Mouse (Mus musculus) spleen, adult 2 months (tissue): Measurements from ENCODE around the gene Popdc3. TPM values are rescaled to one million over a fixed set of nuclear protein-coding genes. Genes with fewer than 3 reads are reported as not detected.

Source experiments
- DNase-seq, 2 experiments: peaks; one replicate each; pipeline versions ENCODE4 v3.0.0 to v3.0.0-alpha.2; 2012 to 2021; ENCODE audit warnings: low spot score in 2 of 2, low read depth in 1 of 2
- H3K27ac ChIP-seq: fragments of 200-500 bp; 2 replicates; pipeline ENCODE4 v1.5.1; 2012; ENCODE audit warnings: low read length, inconsistent platforms; ENCODE audit not compliant: insufficient read depth
- H3K27me3 ChIP-seq: fragments of 200-500 bp; 2 replicates; pipeline ENCODE4 v1.6.1; 2012; ENCODE audit warnings: mild to moderate bottlenecking, moderate library complexity, low read length, inconsistent platforms; ENCODE audit not compliant: control insufficient read depth, insufficient read depth
- H3K36me3 ChIP-seq: fragments of 200-500 bp; 2 replicates; pipeline ENCODE4 v1.6.1; 2012; ENCODE audit warnings: mild to moderate bottlenecking, low read length, inconsistent platforms; ENCODE audit not compliant: control insufficient read depth, insufficient read depth
- H3K4me1 ChIP-seq: fragments of 200-500 bp; 2 replicates; pipeline ENCODE4 v1.6.1; 2011; ENCODE audit warnings: inconsistent platforms; ENCODE audit not compliant: control insufficient read depth, insufficient read depth, insufficient read length
- H3K4me3 ChIP-seq: fragments of 200-500 bp; 2 replicates; pipeline ENCODE4 v1.5.1; 2011; ENCODE audit warnings: mild to moderate bottlenecking, inconsistent platforms; ENCODE audit not compliant: insufficient read depth, insufficient read length; ENCODE audit errors: extremely low read depth
- CTCF ChIP-seq: fragments of 200-500 bp; IDR thresholded peaks from 2 replicates; pipeline ENCODE4 v1.5.1; 2011; ENCODE audit warnings: mild to moderate bottlenecking, inconsistent platforms; ENCODE audit not compliant: insufficient read depth, insufficient read length, insufficient replicate concordance; ENCODE audit errors: extremely low read depth
- POLR2A ChIP-seq: fragments of 200-500 bp; IDR thresholded peaks from 2 replicates; pipeline ENCODE4 v1.6.1; 2011; ENCODE audit warnings: low read depth, low read length, inconsistent platforms
- WGBS: fragments of 180-500 bp; shearing (Covaris S2); methylation state at CpG from one replicate; pipeline ENCODE4 v1.1.7; 2018; 5-methylcytosine and 5-hydroxymethylcytosine counted together
- polyA plus RNA-seq: library from polyadenylated mRNA; depleted of rRNA; stranded (reverse); fragments of >200 nt; gene quantifications from 2 replicates; pipeline ENCODE4 v1.2.3, GENCODE M21; 2012

Popdc3 gene
- polyA plus RNA-seq, 1 experiment: 0.46 TPM

DNA sequence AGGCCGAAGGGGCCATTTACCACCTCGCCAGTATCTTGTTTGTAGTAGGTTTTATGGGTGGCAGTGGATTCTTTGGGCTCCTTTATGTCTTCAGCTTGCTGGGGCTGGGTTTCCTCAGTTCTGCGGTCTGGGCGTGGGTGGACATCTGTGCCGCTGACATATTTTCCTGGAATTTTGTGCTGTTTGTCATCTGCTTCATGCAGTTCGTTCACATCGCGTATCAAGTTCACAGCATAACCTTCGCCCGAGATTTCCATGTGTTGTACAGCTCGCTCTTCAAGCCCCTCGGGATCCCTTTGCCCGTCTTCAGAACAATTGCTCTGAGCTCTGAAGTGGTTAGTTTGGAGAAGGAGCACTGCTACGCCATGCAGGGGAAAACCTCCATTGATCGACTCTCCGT, 137.0 kb downstream of the Popdc3 start:
- DNase-seq: no peak
- H3K27me3 ChIP-seq: no peaks in the 10 kb centered on the region
- no peak overlapping the region for H3K27ac ChIP-seq
- H3K4me1 ChIP-seq: no peaks in the 10 kb centered on the region
- H3K36me3 ChIP-seq: no peaks in the 10 kb centered on the region
- H3K4me3 ChIP-seq: no peak overlapping the region
- WGBS: 92% methylated on average over 16 of the region's 16 CpGs
- TF ChIP-seq POLR2A (no peak), CTCF (no peak)

DNA sequence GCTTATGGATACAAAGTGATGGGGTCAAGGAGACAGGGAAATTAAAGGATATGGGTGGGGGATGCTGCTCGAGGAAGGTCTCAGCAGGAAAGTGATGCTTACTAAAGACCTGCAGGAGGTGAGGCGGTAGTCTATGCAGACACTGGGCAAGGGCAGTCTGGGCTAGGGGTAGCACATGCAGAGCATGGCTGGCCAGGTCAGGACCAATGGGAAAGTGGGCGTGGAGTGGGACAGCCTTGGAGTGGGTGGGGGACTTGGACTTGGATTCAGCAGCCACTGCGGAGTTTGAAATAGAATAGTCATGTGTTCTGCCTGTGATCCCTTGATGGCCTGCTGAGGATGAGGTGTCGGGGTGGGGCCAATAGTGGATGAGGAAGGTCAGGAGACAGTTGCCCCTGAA, 141.0 kb downstream of the Popdc3 start:
- TF ChIP-seq CTCF (no peak), POLR2A (no peak)
- no peaks in the 10 kb centered on the region for H3K4me1 ChIP-seq
- H3K36me3 ChIP-seq: no peaks in the 10 kb centered on the region
- DNase-seq: no peak
- 89% methylated on average over 5 of the region's 5 CpGs for WGBS
- H3K27me3 ChIP-seq: no peaks in the 10 kb centered on the region
- H3K27ac ChIP-seq: no peak overlapping the region
- H3K4me3 ChIP-seq: no peak overlapping the region

DNA sequence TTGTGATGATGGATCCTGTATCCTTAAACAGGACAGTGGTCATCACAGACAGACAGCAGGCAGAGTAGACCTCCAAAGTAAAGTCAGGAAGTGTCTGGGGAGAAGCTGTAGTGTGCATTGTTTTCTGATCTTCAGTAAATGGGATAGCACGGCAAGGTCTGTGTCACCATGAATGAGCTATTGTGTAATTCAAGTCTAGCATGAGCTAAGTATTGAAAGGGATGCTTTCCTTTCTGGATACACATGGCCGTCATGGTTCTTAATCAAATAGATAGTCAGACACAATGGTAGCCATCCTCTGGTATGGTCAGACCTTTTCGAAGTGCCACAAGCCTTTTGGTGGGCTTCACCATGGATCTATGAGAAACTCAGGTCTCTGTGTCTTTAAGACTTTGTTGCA, 142.4 kb downstream of the Popdc3 start:
- Histone ChIP-seq H3K4me1 (no peaks in the 10 kb centered on the region), H3K27ac (no peak overlapping the region), H3K36me3 (no peaks in the 10 kb centered on the region), H3K4me3 (no peak overlapping the region), H3K27me3 (no peaks in the 10 kb centered on the region)
- 77% methylated on average over 3 of the region's 3 CpGs for WGBS
- no peak for DNase-seq
- no peak for TF ChIP-seq POLR2A
- no peak for TF ChIP-seq CTCF

DNA sequence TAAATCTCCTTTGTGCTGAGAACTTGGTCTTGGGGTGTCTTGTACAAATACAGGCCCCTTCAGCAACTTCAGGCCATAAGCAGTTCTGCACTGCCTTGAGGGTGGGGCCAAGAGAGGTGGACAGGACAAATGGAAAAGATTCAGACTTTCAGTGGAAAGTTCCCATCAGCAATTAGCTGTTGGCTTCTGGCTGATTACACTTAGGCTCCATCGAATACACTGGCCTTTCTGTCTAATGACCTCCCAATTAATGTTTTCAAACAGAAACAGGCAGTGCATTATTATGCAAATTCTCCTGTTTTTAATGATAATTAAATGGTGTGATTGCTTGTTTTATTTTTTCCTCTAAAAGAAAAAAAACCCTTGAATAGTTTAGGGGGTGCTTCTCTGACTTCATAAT, 146.3 kb downstream of the Popdc3 start:
- Histone ChIP-seq H3K36me3 (no peaks in the 10 kb centered on the region), H3K4me3 (no peak overlapping the region), H3K27me3 (no peaks in the 10 kb centered on the region), H3K4me1 (no peaks in the 10 kb centered on the region), H3K27ac (no peak overlapping the region)
- TF ChIP-seq CTCF (no peak), POLR2A (no peak)
- WGBS: 82% methylated on average over 1 of the region's 1 CpGs
- no peak for DNase-seq

DNA sequence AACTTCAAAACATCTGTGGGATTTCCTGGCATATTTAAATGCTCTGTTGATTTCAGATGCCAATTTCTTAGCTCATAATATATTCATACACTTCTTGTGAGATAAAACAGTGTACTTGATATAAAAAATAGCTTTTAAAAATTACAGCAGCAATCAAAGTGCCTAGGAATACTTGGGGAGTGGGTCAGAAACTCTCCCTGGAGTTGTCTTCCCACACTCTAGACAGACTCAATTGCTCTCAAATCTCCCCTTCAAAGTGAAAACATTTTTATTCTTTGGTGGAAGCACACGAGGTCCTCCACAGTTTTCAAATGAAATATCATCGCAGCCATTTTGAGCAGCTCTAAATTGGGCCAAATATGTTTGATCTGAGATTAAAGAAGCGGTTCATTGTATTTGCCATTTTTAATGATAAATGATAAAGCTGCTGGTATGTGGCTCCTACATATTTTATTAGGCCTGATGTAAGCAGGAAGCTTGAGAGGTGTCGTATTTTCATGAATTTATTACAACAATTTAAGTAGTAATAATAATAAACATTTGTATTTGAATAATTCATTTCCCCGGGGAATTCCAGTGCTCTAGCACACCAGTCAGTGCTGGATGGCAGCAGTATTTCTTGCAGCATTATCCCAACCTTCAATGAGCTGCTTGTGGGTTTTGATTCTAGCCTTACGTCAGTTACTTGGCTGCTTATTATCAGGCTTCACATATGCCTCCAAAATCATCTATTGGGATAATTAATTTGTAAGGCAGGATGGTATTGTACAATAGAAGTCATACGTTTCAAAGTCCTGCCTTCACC, 150.5 kb downstream of the Popdc3 start:
- H3K4me3 ChIP-seq: no peak overlapping the region
- no peaks in the 10 kb centered on the region for H3K4me1 ChIP-seq
- TF ChIP-seq POLR2A: no peak
- no peak for TF ChIP-seq CTCF
- 87% methylated on average over 7 of the region's 7 CpGs for WGBS
- no peak for DNase-seq
- no peaks in the 10 kb centered on the region for H3K36me3 ChIP-seq
- no peaks in the 10 kb centered on the region for H3K27me3 ChIP-seq
- no peak overlapping the region for H3K27ac ChIP-seq

DNA sequence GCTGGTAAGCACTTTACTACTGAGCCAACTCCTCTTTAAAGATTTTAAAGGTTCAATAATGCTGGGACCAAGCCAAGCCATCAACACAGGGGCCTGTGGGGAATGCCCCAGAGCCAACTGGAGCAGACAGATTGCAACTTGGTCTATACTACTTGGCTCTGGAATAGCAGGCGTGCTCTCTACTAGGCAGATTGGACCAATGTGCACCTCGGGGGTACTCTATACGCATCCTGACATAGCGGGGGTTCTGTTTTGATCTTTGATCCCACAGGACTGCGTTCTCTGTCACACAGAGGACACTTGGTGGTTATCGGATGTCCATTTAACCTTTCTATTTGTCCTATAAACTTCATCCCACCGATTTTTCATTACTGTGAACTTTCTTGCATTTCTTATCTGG, 157.0 kb downstream of the Popdc3 start:
- H3K27me3 ChIP-seq: peaks cover 7% of the 10 kb centered on the region

More for the DNA sequence above, 157.0 kb downstream of the Popdc3 start:
- H3K4me1 ChIP-seq: peaks cover 2% of the 10 kb centered on the region; the same call in 1 of the 2 replicates
- TF ChIP-seq CTCF: no peak
- TF ChIP-seq POLR2A: no peak
- DNase-seq: no peak
- H3K27ac ChIP-seq: no peak overlapping the region
- no peak overlapping the region for H3K4me3 ChIP-seq
- H3K36me3 ChIP-seq: no peaks in the 10 kb centered on the region
- 49% methylated on average over 7 of the region's 7 CpGs for WGBS
